Mouse (Mus musculus): ENCODE data around the gene Atg9b.

Gene Atg9b

DNA sequence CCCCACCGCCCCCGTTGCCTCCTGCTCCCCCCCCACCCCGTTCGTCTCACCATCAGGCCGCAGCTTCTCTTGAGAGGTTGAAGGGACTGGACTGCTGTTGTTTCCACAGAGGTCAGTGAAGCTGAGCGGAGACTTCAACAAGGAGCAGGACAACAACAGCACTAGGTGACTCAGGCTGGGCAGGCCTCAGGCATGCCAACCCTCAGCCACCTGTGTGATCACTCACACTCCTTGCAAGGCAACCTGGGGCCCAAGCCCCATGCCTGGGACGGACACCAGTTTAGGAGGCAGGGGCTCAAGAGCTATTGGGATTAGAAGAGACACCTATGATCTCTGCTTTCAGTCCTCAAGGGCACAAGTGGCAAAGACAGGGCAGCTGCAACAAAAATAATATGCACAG, at the start of gene Atg9b:
Gene Atg9b, minus strand, starts transcription at position 280 of the 400 bp plus-strand sequence.
- in situ Hi-C loops (cut with MboI; ENCODE audit: low sequenced_read_pairs): no loop called here

DNA sequence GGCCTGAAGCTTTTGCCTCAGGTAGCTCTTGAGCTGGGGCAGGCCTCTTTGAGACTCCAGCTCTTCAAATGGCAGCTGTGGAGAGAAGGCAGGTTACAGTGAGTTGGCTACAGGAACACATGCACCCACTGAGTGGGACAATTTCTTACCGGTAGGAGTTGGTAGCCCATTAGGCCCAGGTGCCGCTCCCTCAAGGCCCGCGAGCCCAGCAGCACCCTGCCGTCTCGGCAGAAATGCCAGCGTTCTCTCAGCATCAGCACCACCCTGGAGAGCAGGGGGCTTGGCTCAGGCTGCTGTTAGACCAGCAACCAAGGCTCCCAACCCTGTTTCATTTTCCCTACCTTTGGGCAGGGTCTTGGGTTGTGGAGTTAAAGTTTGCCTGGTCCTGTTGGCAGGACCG, 49.2 kb upstream of the Atg9b start:
- in situ Hi-C loops (cut with MboI; ENCODE audit: low sequenced_read_pairs): no loop called here

DNA sequence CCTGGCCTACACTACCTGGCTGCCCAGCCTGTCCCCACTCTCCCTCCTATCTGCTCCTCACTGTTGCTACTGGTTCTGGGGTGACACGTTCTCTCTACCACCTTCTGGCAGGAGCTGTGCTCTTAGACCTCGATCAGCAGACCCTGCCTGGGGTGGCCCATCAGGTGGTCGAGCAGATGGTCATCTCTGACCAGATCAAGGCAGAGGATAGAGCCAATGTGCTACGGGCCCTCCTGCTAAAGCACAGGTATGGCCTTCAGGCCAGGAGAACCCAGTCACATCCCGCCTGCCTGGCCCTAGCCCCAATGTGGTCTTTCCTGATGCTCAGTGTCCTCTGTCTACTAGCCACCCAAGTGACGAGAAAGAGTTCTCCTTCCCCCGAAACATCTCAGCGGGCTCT, 42.0 kb upstream of the Atg9b start:
- in situ Hi-C loops (cut with MboI; ENCODE audit: low sequenced_read_pairs): no loop called here

DNA sequence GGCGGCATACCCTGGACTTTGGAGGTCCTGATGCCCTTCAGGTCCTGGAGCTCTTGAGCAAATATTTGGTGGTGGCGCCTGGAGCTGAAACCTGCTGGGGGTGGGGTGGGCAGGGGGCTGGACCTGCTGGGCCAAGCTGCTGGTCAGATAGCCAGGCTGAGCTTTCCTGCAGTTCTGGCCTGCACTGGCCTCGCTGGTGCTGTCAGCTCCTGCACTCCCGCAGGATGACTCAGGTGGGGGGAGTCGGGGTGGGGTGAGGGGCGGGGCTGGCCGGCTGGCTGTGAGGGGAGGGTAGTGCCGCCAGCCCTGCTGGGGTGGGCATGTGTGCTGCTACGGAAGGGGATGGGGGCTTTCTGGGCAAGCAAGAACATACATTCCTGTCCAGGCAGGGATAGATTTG, 36.7 kb upstream of the Atg9b start:
- in situ Hi-C loops (cut with MboI; ENCODE audit: low sequenced_read_pairs): no loop called here

DNA sequence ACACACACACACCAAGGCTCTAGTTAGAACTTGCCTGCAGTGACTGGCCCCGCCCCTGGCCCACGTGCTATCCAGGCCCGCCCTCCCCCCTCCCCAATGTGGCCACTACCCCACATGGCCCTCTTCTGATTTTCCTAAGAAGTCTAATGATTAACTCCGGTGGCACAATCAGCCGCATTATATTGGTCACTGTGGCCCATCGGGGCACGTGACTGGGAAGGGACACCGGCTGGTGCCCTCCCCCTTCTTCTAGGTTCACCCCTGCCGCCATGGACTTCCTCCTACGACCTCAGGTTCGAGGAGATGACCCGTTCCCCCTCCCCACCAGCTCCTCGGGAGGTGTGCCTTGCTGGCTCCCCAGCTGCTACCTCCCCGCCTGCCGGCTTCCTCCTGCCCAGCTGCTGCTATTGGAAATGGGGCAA, 36.0 kb upstream of the Atg9b start:
- in situ Hi-C loops (cut with MboI; ENCODE audit: low sequenced_read_pairs): no loop called here

DNA sequence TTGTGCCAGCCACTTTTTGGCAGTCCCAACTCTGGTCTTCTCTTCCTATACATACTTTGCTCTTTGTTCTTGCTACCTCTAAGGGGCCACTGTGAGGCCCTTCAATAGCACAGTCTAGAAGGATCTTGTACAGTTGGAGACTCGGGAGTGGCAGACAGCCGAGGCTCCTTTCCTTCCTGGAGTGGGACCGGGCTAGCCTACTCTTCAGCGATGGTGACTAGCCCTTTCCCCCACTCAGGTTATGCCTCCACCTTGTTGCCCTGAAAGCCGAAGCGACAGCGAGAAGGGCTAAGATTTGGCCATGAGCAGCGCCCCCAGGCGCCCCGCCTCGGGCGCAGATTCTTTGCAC, 35.3 kb upstream of the Atg9b start:
- in situ Hi-C loops (cut with MboI; ENCODE audit: low sequenced_read_pairs): no loop called here

DNA sequence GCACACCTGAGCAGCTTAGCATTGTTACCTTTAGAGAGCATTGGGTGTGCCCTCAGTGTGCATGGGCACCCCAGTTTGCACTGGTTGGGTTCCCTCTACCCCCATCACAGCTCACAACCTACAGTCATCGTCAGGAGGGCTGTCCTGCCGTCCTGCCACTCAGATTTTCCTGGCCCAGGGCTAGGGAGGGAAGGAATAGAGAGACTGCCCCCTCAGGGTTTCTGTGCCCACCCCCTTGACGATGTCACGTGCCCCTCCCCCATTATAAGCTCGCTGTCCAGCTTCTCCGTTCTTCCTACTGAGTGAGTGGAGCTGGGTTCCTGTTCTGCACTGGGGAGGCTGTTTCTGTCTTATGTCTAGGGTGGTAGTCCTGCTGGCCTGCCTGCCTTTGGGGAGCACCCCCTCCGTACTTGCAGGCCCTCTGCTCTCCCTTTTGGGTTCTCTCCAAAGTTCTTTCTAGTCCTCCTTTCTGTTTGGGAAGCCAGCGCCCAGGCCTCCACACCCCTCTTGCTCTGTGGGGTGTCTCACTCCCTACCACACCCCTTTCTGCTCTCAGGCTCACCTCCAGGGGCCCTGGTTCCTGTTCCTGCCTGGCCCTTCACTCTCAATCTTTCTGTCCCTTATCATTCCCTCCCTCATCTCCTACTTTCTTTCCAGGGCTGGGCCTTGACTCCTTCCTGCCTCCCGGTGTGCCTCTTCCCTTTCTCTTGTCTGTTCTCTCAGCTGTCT, 34.8 kb upstream of the Atg9b start:
- in situ Hi-C loops (cut with MboI; ENCODE audit: low sequenced_read_pairs): no loop called here

DNA sequence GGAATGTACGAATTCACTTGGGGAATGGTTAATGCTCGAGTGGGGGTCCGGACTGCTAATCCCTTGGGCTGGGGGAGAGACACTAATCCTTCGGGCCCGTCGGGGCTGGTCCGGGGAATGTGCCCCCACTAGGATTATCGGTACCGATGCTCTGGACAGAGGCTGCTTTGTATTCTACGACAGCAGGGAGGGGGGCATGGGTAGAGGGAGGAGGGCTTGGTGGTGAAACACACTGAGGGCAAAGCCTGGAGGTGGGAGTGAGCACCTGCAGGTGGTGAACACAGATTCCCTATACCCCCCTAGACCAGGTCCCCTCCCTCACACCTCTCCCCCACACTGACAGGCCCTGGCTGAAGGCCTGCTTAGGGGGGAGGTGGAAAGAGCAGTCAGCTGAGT, 34.1 kb upstream of the Atg9b start:
- in situ Hi-C loops (cut with MboI; ENCODE audit: low sequenced_read_pairs): no loop called here

DNA sequence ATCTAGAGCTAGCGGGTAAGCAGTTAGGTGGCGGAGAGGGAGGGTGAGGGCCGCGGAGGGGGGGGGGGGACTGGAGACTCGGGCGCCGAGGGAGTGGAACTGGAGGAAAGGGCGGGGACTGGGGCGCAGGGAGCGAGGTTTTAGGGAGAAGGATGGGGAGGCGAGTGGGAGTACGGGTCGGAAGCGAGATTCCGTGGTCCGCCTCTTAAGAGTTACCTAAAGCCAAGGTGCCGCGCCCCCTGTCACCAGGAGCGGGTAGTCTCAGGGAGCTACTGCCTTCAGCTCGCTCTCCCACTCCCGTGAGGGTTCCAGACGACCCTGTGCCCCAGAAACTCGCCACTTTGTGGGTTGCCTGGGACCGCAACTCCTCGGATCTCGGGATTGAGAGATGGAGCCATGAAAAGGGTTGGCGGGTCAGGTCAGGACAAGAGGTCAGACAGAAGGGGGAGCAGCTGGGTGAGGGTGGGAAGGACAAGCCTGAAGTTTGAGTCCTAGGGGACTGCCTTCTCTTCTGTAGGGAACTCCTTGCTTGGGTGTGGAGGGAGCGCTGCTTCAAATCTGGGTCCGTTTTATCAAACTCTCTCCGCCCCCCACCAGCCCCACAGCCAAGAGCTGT, 33.6 kb upstream of the Atg9b start:
- in situ Hi-C loops (cut with MboI; ENCODE audit: low sequenced_read_pairs): no loop called here

DNA sequence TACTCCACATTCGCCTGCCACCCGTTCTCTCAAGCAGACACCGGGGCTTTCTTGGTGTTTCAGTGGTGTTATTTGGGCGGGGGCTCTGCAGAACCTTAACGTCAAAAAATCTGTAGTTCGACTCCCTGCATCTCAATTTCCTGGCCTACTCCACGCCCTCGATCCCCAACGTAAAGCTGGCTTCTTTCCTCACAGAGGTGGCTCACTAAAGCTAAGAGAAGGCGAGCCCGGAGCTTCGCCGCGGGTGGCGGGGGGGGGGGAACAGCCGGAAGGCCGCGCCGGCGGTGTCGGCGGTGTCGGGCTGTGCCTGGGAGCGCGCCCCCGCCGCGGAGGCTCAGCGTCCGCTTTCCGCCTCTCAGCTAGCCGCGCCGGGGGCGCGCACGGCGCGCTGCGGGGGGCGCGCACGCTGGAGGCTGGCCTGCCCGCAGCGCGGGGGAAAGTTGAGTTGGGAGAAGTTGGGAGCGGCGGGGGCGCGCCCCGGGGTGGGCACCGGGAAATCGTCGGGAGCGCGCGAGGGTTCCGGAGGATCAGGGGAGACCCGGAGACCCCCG, 33.0 kb upstream of the Atg9b start:
- in situ Hi-C loops (cut with MboI; ENCODE audit: low sequenced_read_pairs): no loop called here

DNA sequence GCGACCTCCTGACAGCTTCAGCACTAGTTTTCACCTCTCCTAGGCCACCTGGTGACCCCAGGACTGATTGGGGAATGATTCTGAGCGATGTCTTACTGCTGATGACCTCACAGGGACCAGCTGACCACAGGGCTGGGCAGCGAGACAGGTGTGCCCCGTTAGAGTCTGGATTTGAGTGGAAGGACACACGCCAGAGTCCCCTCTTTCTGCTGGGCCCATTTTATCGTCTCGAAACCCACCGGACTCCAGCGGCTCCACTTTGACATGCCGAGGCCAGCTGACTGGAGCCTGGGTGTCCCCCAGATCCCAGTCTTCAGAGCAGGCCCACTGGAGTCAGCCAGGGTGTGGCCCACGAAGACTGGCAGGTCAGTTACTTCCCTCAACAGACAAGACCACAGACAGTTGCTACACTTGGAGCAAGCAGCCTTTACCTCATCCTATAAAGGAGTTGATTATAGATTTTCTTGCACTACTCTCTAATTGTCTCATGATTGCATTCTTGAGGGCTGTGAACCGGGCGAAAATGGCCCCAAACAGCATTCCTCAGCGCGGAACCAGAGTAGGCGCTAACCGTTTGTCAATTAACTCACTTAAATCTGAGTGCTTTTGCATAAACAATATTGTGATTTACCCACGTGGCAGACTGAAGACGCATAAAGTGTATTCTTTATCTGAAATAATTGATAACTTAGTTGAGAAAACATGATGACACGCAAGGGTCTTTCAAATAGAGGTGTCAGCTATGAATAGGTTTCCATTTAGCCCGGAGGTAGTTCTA, 32.2 kb upstream of the Atg9b start:
- in situ Hi-C loops (cut with MboI; ENCODE audit: low sequenced_read_pairs): no loop called here

DNA sequence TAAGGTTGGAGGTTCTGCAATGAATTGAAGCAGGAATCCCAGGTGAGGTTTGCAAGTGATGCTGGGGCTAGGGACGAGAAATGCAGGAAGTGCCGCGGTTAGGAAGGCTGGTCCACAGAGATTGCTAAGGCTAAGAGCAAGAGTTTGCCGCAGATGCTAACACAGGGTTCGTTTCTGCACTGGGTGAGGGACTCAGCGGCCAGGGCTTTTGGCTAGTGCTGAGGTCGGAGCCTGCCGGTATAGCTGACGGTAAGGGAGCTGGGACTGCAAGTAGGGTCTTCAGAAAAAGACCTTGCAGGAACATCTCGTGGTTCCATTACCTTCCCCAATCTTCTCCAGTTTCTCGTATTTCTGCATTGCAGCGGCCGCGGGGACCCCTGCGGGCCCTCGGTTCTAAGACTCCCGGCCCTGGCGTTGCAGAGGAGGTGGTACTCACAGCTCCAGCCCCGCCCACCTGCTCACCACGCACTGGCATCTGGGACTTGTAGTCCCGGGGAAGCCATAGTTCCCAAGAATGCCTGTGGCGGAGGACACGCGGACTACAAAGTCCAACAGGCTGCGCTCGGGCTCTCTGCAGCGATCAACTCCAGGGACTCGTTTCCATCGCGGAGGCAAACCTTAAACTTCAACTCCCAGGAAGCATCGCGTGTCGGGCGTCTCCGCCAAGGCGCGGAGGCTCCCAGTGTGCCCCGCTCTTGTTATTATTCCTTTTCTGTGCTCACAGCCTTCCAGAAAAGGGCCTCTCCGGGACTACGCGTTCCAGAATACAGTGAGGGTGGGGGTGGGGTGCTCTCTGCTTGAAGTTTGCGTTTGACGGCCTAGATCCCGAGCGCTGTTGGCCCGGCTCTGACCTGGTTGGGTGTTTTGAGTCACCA, 31.4 kb upstream of the Atg9b start, which contains the start of the genes Cdk5 and Slc4a2:
Gene Cdk5, minus strand, starts transcription at position 402 of the 875 bp plus-strand sequence.
Gene Slc4a2, plus strand, starts transcription at position 709 of the 875 bp plus-strand sequence.
- in situ Hi-C loops (cut with MboI; ENCODE audit: low sequenced_read_pairs): no loop called here

DNA sequence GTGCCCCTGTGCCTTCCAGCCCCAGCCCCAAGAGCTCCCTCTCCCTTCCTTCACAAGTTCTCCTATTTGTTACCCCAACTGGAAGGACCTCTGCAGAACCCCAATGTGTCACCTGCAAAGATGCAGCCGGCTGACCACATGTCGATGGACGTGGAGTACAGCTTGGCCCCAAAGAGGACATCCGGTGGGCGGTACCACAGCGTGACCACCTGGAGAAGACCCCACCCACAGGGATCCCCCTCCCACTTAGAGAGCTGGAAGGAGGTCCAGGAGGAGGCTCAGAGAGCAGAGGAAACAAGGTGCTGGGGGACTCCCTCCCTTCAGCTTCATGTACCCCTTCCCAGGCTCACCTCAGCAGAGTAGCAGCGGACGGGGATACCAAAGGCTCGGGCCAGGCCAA, 28.4 kb upstream of the Atg9b start:
- in situ Hi-C loops (cut with MboI; ENCODE audit: low sequenced_read_pairs): no loop called here

DNA sequence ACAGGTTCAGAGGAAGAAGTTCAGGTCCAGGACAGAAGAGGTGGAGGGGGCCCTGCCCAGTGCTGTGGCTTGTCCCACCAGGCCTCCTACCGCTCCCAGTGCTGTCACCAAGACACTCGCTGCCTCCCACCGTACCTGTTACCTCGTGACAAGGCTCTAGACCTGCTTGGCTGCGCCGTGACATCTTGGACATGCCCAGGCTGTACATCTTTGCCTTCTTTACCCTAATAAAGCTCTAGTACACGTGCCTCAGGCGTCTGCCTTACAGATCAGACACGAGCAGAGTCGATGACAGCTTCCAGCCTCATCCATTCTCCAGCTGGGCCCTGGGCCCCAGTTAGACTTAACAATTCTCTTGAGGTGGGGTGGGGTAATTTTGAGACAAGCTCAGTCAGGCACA, 25.6 kb upstream of the Atg9b start:
- in situ Hi-C loops (cut with MboI; ENCODE audit: low sequenced_read_pairs): no loop called here

DNA sequence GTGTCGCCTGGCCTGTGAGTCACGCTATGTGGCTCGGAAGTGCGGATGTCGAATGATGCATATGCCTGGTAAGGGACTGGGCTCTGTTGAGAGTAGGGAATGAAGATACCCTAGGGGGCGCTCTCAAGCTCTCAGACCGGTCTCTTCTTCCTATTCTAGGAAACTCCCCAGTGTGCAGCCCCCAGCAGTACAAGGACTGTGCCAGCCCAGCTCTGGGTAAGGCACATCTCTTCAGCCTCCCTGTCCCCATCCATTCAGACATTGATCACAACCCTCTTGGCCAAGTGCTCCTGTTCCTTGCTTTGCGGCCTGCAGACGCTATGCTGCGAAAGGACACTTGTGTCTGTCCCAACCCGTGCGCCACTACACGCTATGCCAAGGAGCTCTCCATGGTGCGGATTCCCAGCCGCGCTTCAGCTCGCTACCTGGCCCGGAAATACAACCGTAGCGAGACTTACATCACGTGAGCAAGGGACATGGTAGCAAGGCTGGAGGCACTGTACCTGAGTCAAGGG, 24.3 kb upstream of the Atg9b start:
- in situ Hi-C loops (cut with MboI; ENCODE audit: low sequenced_read_pairs): no loop called here

DNA sequence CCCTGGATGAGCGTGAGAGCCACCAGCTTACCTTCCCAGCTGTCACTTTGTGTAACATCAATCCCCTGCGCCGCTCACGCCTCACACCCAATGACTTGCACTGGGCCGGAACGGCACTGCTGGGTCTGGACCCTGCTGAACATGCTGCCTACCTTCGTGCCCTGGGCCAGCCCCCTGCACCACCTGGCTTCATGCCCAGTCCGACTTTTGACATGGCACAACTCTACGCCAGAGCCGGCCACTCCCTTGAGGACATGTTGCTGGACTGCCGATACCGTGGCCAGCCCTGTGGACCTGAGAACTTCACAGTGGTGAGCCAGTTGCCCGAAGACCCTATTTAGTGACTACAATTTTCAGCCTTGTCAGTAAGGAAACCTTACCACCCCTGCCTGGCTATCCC, 22.0 kb upstream of the Atg9b start:
- in situ Hi-C loops (cut with MboI; ENCODE audit: low sequenced_read_pairs): no loop called here

DNA sequence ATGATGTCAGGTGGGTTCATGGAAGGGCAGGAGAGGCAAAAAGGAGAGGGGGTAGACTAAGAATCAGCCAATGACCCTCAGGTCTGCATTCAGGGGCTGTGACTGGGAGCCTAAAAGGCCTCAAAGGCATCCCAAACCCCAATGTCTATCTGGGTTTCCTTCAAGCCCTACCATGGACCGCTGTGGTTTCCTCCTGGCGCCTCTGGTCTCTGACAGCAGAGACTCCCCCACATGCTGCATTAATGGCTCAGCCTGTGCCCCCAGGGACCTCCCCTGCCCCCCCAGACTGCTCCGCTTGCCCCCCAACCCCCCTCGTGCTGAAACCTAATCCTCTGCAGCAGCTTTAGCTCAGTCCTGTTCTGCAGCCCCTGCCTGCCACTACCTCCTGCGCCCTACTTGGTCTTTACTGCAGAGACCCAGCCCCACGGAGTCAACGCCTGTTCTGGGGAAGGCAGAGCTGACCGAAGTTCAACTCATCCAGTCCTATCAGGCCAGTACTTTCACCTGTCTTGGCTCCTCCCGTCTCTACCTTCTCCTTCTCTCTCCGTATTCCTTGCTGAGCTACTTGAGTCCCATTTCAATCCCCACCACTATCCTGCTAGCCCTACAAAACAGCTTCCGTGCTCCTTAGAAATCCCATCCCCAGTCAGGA, 21.2 kb upstream of the Atg9b start, which contains the start of gene Asic3:
Gene Asic3, plus strand, starts transcription at position 351 of the 652 bp plus-strand sequence.
- in situ Hi-C loops (cut with MboI; ENCODE audit: low sequenced_read_pairs): no loop called here

DNA sequence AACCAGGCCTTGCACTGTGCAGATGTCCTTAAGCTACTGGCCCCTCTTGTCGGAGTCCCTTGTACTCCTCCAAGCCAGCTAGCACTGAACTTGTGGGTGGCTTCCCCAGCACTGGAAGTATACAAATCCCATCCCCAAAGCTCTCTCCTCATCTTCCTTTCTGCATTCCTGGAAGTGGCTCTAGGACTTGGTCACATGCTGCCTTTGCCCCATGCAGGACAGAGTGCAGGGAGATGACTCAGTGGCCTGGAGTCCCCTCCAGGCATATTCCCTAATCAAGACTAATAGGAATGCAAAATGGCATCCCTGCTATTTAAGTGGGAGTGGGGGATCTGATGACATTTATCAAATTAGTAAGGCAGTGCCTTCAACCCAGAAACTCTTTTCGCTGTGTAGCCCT, 20.1 kb upstream of the Atg9b start:
- in situ Hi-C loops (cut with MboI; ENCODE audit: low sequenced_read_pairs): no loop called here

DNA sequence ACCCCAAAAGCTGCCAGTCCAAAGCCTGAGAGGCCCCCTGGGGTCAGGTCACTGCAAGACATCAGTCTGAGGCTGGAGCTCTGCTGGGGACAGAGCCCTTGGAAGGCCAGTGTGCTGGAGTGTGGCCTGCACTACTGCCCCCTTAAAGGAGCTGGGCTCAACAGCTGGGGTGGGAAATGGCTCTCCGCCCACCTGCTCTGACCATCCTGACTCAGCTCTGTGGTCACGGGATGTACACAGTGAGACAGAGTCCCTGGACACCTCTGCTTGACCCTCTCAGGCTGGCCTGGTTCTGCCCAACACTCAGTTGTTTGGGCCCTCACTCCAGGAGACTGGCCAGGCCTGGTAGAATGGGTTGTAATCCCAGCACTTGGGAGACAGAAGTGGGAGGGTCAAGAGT, 17.5 kb upstream of the Atg9b start:
- in situ Hi-C loops (cut with MboI; ENCODE audit: low sequenced_read_pairs): no loop called here

DNA sequence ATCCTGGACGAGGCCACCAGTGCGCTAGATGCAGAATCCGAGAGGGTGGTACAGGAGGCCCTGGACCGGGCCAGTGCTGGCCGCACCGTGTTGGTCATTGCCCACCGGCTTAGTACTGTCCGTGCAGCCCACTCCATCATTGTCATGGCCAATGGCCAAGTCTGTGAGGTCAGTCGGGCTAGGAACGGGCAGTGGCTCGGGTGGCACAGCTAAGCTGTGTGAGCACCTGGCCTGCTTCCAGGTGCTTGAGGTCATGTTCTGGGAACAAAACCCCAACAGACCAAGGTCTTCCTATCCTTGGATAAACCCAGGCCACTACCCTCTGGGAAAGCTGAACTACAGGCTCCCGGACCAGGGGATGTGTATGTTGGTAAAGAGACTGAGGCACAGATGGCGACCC, 16.7 kb upstream of the Atg9b start:
- in situ Hi-C loops (cut with MboI; ENCODE audit: low sequenced_read_pairs): no loop called here

Data from CH12F3 (cell line).